Mouse (Mus musculus): Measurements from ENCODE around the gene Hpse2.

DNA sequence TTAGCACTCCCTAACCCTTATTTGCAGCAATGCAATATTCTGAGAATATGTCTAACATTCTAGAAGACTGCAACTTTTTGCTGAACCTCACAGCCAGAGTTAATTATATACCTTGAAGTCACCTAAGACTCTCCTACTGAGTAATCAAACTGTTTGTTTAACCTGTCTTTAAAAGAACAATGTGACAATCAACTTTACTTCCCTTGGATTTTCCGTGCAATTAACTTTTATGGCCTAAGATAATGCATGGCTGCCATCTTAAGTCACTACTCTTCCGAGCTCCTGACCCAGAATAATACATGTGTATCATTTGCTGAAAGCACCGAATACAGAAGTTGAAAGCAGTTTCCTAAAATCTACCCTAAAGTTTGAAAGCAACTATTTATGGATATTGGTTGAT, 407.6 kb downstream of the Hpse2 start:
- no peak for TF ChIP-seq CTCF (conservative IDR thresholded peaks at IDR 0.05; ENCODE audit: low read length)
- TF ChIP-seq POU5F1 (IDR thresholded peaks at IDR 0.05; ENCODE audit: borderline replicate concordance, low read length), result no peak

Measured in E14TG2a.4 (cell line).